Mouse (Mus musculus): Measurements from ENCODE around the gene Ccdc33. TPM values are rescaled to one million over a fixed set of nuclear protein-coding genes. Genes with fewer than 3 reads are reported as not detected.

Gene Ccdc33
- total RNA-seq, 1 experiment from 2014 or later: not detected

- no peak for ATAC-seq (replicated peaks in 1 of 2; ENCODE audit: insufficient read depth in 1 of 2, low FRiP score in 2 of 2, low TSS enrichment in 1 of 2, low read depth in 1 of 2, poor library complexity in 2 of 2, severe bottlenecking in 2 of 2)
Observed at GRCm38 (mm10) chr9:58105595-58106169, 12.9 kb downstream of the Ccdc33 start.

- ATAC-seq (replicated peaks in 1 of 2; ENCODE audit: insufficient read depth in 1 of 2, low FRiP score in 2 of 2, low TSS enrichment in 1 of 2, low read depth in 1 of 2, poor library complexity in 2 of 2, severe bottlenecking in 2 of 2): no peak
Observed at GRCm38 (mm10) chr9:58103647-58104046, 15.0 kb downstream of the Ccdc33 start.

GRCm38 (mm10) chr9:58102013-58102412, 16.6 kb downstream of the Ccdc33 start:
- no peak for ATAC-seq (replicated peaks in 1 of 2; ENCODE audit: insufficient read depth in 1 of 2, low FRiP score in 2 of 2, low TSS enrichment in 1 of 2, low read depth in 1 of 2, poor library complexity in 2 of 2, severe bottlenecking in 2 of 2)

- no peak for ATAC-seq (replicated peaks in 1 of 2; ENCODE audit: insufficient read depth in 1 of 2, low FRiP score in 2 of 2, low TSS enrichment in 1 of 2, low read depth in 1 of 2, poor library complexity in 2 of 2, severe bottlenecking in 2 of 2)
Observed at GRCm38 (mm10) chr9:58099836-58100565, 18.6 kb downstream of the Ccdc33 start.

GRCm38 (mm10) chr9:58096629-58097301, 21.9 kb downstream of the Ccdc33 start:
- no peak for ATAC-seq (replicated peaks in 1 of 2; ENCODE audit: insufficient read depth in 1 of 2, low FRiP score in 2 of 2, low TSS enrichment in 1 of 2, low read depth in 1 of 2, poor library complexity in 2 of 2, severe bottlenecking in 2 of 2)

- no peak for ATAC-seq (replicated peaks in 1 of 2; ENCODE audit: insufficient read depth in 1 of 2, low FRiP score in 2 of 2, low TSS enrichment in 1 of 2, low read depth in 1 of 2, poor library complexity in 2 of 2, severe bottlenecking in 2 of 2)
Observed at GRCm38 (mm10) chr9:58095977-58096376, 22.6 kb downstream of the Ccdc33 start.

- ATAC-seq (replicated peaks in 1 of 2; ENCODE audit: insufficient read depth in 1 of 2, low FRiP score in 2 of 2, low TSS enrichment in 1 of 2, low read depth in 1 of 2, poor library complexity in 2 of 2, severe bottlenecking in 2 of 2): no peak
Observed at GRCm38 (mm10) chr9:58093776-58094175, 24.8 kb downstream of the Ccdc33 start.

GRCm38 (mm10) chr9:58092581-58093269, 25.9 kb downstream of the Ccdc33 start:
- ATAC-seq (replicated peaks in 1 of 2; ENCODE audit: insufficient read depth in 1 of 2, low FRiP score in 2 of 2, low TSS enrichment in 1 of 2, low read depth in 1 of 2, poor library complexity in 2 of 2, severe bottlenecking in 2 of 2): no peak

- ATAC-seq (replicated peaks in 1 of 2; ENCODE audit: insufficient read depth in 1 of 2, low FRiP score in 2 of 2, low TSS enrichment in 1 of 2, low read depth in 1 of 2, poor library complexity in 2 of 2, severe bottlenecking in 2 of 2): no peak
Observed at GRCm38 (mm10) chr9:58091623-58092425, 26.8 kb downstream of the Ccdc33 start.

GRCm38 (mm10) chr9:58087277-58087998, 31.2 kb downstream of the Ccdc33 start:
- ATAC-seq (replicated peaks in 1 of 2; ENCODE audit: insufficient read depth in 1 of 2, low FRiP score in 2 of 2, low TSS enrichment in 1 of 2, low read depth in 1 of 2, poor library complexity in 2 of 2, severe bottlenecking in 2 of 2): no peak

- ATAC-seq (replicated peaks in 1 of 2; ENCODE audit: insufficient read depth in 1 of 2, low FRiP score in 2 of 2, low TSS enrichment in 1 of 2, low read depth in 1 of 2, poor library complexity in 2 of 2, severe bottlenecking in 2 of 2): no peak
Observed at GRCm38 (mm10) chr9:58086861-58087260, 31.8 kb downstream of the Ccdc33 start.

- ATAC-seq (replicated peaks in 1 of 2; ENCODE audit: insufficient read depth in 1 of 2, low FRiP score in 2 of 2, low TSS enrichment in 1 of 2, low read depth in 1 of 2, poor library complexity in 2 of 2, severe bottlenecking in 2 of 2): no peak
Observed at GRCm38 (mm10) chr9:58086203-58086602, 32.4 kb downstream of the Ccdc33 start.

GRCm38 (mm10) chr9:58085074-58085473, 33.5 kb downstream of the Ccdc33 start:
- peak; percentile 29 to 34; a peak in 2 of 4 replicates for ATAC-seq (replicated peaks in 1 of 2; ENCODE audit: insufficient read depth in 1 of 2, low FRiP score in 2 of 2, low TSS enrichment in 1 of 2, low read depth in 1 of 2, poor library complexity in 2 of 2, severe bottlenecking in 2 of 2)

GRCm38 (mm10) chr9:58084586-58084985, 34.0 kb downstream of the Ccdc33 start:
- no peak for ATAC-seq (replicated peaks in 1 of 2; ENCODE audit: insufficient read depth in 1 of 2, low FRiP score in 2 of 2, low TSS enrichment in 1 of 2, low read depth in 1 of 2, poor library complexity in 2 of 2, severe bottlenecking in 2 of 2)

- ATAC-seq (replicated peaks in 1 of 2; ENCODE audit: insufficient read depth in 1 of 2, low FRiP score in 2 of 2, low TSS enrichment in 1 of 2, low read depth in 1 of 2, poor library complexity in 2 of 2, severe bottlenecking in 2 of 2): no peak
Observed at GRCm38 (mm10) chr9:58074561-58074960, 44.1 kb downstream of the Ccdc33 start.

- ATAC-seq (replicated peaks in 1 of 2; ENCODE audit: insufficient read depth in 1 of 2, low FRiP score in 2 of 2, low TSS enrichment in 1 of 2, low read depth in 1 of 2, poor library complexity in 2 of 2, severe bottlenecking in 2 of 2): no peak
Observed at GRCm38 (mm10) chr9:58067546-58067945, 51.1 kb downstream of the Ccdc33 start.

- no peak for ATAC-seq (replicated peaks in 1 of 2; ENCODE audit: insufficient read depth in 1 of 2, low FRiP score in 2 of 2, low TSS enrichment in 1 of 2, low read depth in 1 of 2, poor library complexity in 2 of 2, severe bottlenecking in 2 of 2)
Observed at GRCm38 (mm10) chr9:58066731-58067095, 51.9 kb downstream of the Ccdc33 start.
